Mouse (Mus musculus): ENCODE results near the gene Gm5965. TPM values are rescaled to one million over a fixed set of nuclear protein-coding genes. Genes with fewer than 3 reads are reported as not detected.

Gm5965 gene
- polyA plus RNA-seq, 2 experiments = not detected

GRCm38 (mm10) chr16:88774106-88774505 is 3.6 kb upstream of the Gm5965 start, which contains the start of gene 2310057N15Rik:
Gene 2310057N15Rik, minus strand, starts transcription at chr16:88774206.
- no peaks in the 10 kb centered on the region for H3K4me1 ChIP-seq (ENCODE audit: control insufficient read depth, insufficient read depth, low read length)
- H3K36me3 ChIP-seq (ENCODE audit: control insufficient read depth, insufficient read depth, low read length) = no peaks in the 10 kb centered on the region
- TF ChIP-seq POLR2A (IDR thresholded peaks at IDR 0.05; ENCODE audit: borderline replicate concordance, extremely low read depth, insufficient read depth, insufficient read length) = no peak
- ATAC-seq (ENCODE audit: low FRiP score, low read depth) = no peak
- H3K27me3 ChIP-seq (ENCODE audit: control insufficient read depth, insufficient read depth, low read length) = no peaks in the 10 kb centered on the region
- H3K27ac ChIP-seq (replicated peaks; ENCODE audit: low read depth, low read length) = no peak within 1 kb of the TSS
- H3K9me3 ChIP-seq (ENCODE audit: control insufficient read depth, low read length) = no peaks in the 10 kb centered on the region
- no peak within 1 kb of the TSS for H3K9ac ChIP-seq (ENCODE audit: low read depth, low read length, severe bottlenecking)
- DNase-seq (ENCODE audit: low spot score) = no peak
- H3K4me3 ChIP-seq (replicated peaks; ENCODE audit: low read length) = no peak within 1 kb of the TSS
- no peak within 1 kb of the TSS for H3K4me2 ChIP-seq (replicated peaks; ENCODE audit: low read depth, low read length, severe bottlenecking)
- WGBS = 82% methylated on average over 2 of the region's 2 CpGs

GRCm38 (mm10) chr16:88786786-88787185 is 9.1 kb downstream of the Gm5965 start:
- Histone ChIP-seq H3K36me3 (ENCODE audit: control insufficient read depth, insufficient read depth, low read length) (no peaks in the 10 kb centered on the region), H3K4me3 (replicated peaks; ENCODE audit: low read length) (no peak overlapping the region), H3K4me1 (ENCODE audit: control insufficient read depth, insufficient read depth, low read length) (no peaks in the 10 kb centered on the region), H3K27ac (replicated peaks; ENCODE audit: low read depth, low read length) (no peak overlapping the region), H3K9me3 (ENCODE audit: control insufficient read depth, low read length) (no peaks in the 10 kb centered on the region), H3K4me2 (replicated peaks; ENCODE audit: low read depth, low read length, severe bottlenecking) (no peak overlapping the region), H3K9ac (ENCODE audit: low read depth, low read length, severe bottlenecking) (no peak overlapping the region), H3K27me3 (ENCODE audit: control insufficient read depth, insufficient read depth, low read length) (no peaks in the 10 kb centered on the region)
- 76% methylated on average over 2 of the region's 2 CpGs for WGBS
- TF ChIP-seq POLR2A (IDR thresholded peaks at IDR 0.05; ENCODE audit: borderline replicate concordance, extremely low read depth, insufficient read depth, insufficient read length) = no peak
- DNase-seq (ENCODE audit: low spot score) (no peak), ATAC-seq (ENCODE audit: low FRiP score, low read depth) (no peak)

GRCm38 (mm10) chr16:88811827-88812226 is 34.1 kb downstream of the Gm5965 start, which contains the start of gene Gm20741:
Gene Gm20741, minus strand, starts transcription at chr16:88812220.
- WGBS = 80% methylated on average over 2 of the region's 2 CpGs
- Histone ChIP-seq H3K36me3 (ENCODE audit: control insufficient read depth, insufficient read depth, low read length) (no peaks in the 10 kb centered on the region), H3K9me3 (ENCODE audit: control insufficient read depth, low read length) (no peaks in the 10 kb centered on the region), H3K4me1 (ENCODE audit: control insufficient read depth, insufficient read depth, low read length) (no peaks in the 10 kb centered on the region), H3K4me3 (replicated peaks; ENCODE audit: low read length) (no peak within 1 kb of the TSS), H3K9ac (ENCODE audit: low read depth, low read length, severe bottlenecking) (no peak within 1 kb of the TSS), H3K4me2 (replicated peaks; ENCODE audit: low read depth, low read length, severe bottlenecking) (no peak within 1 kb of the TSS), H3K27me3 (ENCODE audit: control insufficient read depth, insufficient read depth, low read length) (no peaks in the 10 kb centered on the region), H3K27ac (replicated peaks; ENCODE audit: low read depth, low read length) (no peak within 1 kb of the TSS)
- no peak for TF ChIP-seq POLR2A (IDR thresholded peaks at IDR 0.05; ENCODE audit: borderline replicate concordance, extremely low read depth, insufficient read depth, insufficient read length)
- DNase-seq (ENCODE audit: low spot score) (no peak), ATAC-seq (ENCODE audit: low FRiP score, low read depth) (no peak)

- H3K9ac ChIP-seq (ENCODE audit: low read depth, low read length, severe bottlenecking) = no peak within 1 kb of the TSS
- no peaks in the 10 kb centered on the region for H3K36me3 ChIP-seq (ENCODE audit: control insufficient read depth, insufficient read depth, low read length)
- 85% methylated on average over 3 of the region's 3 CpGs for WGBS
- DNase-seq (ENCODE audit: low spot score) (no peak), ATAC-seq (ENCODE audit: low FRiP score, low read depth) (no peak)
- H3K27me3 ChIP-seq (ENCODE audit: control insufficient read depth, insufficient read depth, low read length) = no peaks in the 10 kb centered on the region
- H3K9me3 ChIP-seq (ENCODE audit: control insufficient read depth, low read length) = no peaks in the 10 kb centered on the region
- H3K4me1 ChIP-seq (ENCODE audit: control insufficient read depth, insufficient read depth, low read length) = no peaks in the 10 kb centered on the region
- TF ChIP-seq POLR2A (IDR thresholded peaks at IDR 0.05; ENCODE audit: borderline replicate concordance, extremely low read depth, insufficient read depth, insufficient read length) = no peak
- H3K27ac ChIP-seq (replicated peaks; ENCODE audit: low read depth, low read length) = no peak within 1 kb of the TSS
- no peak within 1 kb of the TSS for H3K4me2 ChIP-seq (replicated peaks; ENCODE audit: low read depth, low read length, severe bottlenecking)
- H3K4me3 ChIP-seq (replicated peaks; ENCODE audit: low read length) = no peak within 1 kb of the TSS
Measured at GRCm38 (mm10) chr16:88820066-88820465, 42.4 kb downstream of the Gm5965 start, which contains the start of gene Krtap15. Gene Krtap15, plus strand, starts transcription at chr16:88820215.

- Histone ChIP-seq H3K4me2 (replicated peaks; ENCODE audit: low read depth, low read length, severe bottlenecking) (no peak overlapping the region), H3K9me3 (ENCODE audit: control insufficient read depth, low read length) (no peaks in the 10 kb centered on the region), H3K27me3 (ENCODE audit: control insufficient read depth, insufficient read depth, low read length) (no peaks in the 10 kb centered on the region), H3K36me3 (ENCODE audit: control insufficient read depth, insufficient read depth, low read length) (no peaks in the 10 kb centered on the region), H3K4me1 (ENCODE audit: control insufficient read depth, insufficient read depth, low read length) (no peaks in the 10 kb centered on the region), H3K4me3 (replicated peaks; ENCODE audit: low read length) (no peak overlapping the region), H3K9ac (ENCODE audit: low read depth, low read length, severe bottlenecking) (no peak overlapping the region), H3K27ac (replicated peaks; ENCODE audit: low read depth, low read length) (no peak overlapping the region)
- ATAC-seq (ENCODE audit: low FRiP score, low read depth) (no peak), DNase-seq (ENCODE audit: low spot score) (no peak)
- 83% methylated on average over 3 of the region's 3 CpGs for WGBS
- no peak for TF ChIP-seq POLR2A (IDR thresholded peaks at IDR 0.05; ENCODE audit: borderline replicate concordance, extremely low read depth, insufficient read depth, insufficient read length)
Measured at GRCm38 (mm10) chr16:88823736-88824135, 46.0 kb downstream of the Gm5965 start.
